Mouse (Mus musculus) gastrocnemius, adult 2 months (tissue): Measurements from ENCODE around the gene Nudt3. TPM values are rescaled to one million over a fixed set of nuclear protein-coding genes. Genes with fewer than 3 reads are reported as not detected.

Experiments
- DNase-seq: peaks from one replicate; pipeline ENCODE4 v3.0.0; 2022
- H3K27ac ChIP-seq: fragments of 200-600 bp; 2 replicates; pipeline ENCODE4 v1.8.1; 2022; ENCODE audit warnings: mild to moderate bottlenecking
- H3K4me3 ChIP-seq: fragments of 200-600 bp; 2 replicates; pipeline ENCODE4 v1.8.1; 2022; ENCODE audit warnings: mild to moderate bottlenecking, moderate library complexity
- CTCF ChIP-seq: fragments of 200-600 bp; IDR thresholded peaks from 2 replicates; pipeline ENCODE4 v1.8.1; 2022; ENCODE audit warnings: antibody characterized with exemption, mild to moderate bottlenecking, moderate library complexity
- intact Hi-C: fragments of 180-260 bp; cut with DNase I; formaldehyde crosslinking; loops from one replicate; pipeline ENCODE4 v1.15.1; 2025
- total RNA-seq, 2 experiments: library from RNA; stranded (reverse); gene quantifications; 2 replicates each; pipeline ENCODE4 v1.2.3; 2021

Gene Nudt3
- total RNA-seq, 2 experiments from 2014 or later: 222 to 261 TPM

DNA sequence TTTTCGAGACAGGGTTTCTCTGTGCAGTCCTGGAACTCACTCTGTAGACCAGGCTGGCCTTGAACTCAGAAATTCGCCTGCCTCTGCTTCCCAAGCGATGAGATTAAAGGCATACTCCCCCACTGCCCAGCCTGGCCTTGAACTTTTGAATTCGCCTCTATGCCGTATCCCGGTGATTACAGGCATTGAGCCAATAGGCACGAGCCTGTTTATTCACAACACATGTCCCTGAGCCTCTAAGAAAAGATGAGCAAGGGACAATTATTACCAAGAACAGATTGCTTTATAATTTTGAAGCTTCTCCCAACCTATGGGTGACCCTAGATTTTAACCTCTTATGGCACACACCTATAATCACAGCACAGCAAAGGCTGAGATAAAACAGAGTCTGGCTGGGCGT lies 5.1 kb upstream of the Nudt3 start:
- no peak for DNase-seq
- H3K4me3 ChIP-seq: no peak overlapping the region
- no peak for TF ChIP-seq CTCF
- H3K27ac ChIP-seq: no peak overlapping the region
- intact Hi-C loops: loop anchor here (10.0 kb wide), 1 partner anchor 424 kb away; the partner anchor contains the start of gene Lemd2

DNA sequence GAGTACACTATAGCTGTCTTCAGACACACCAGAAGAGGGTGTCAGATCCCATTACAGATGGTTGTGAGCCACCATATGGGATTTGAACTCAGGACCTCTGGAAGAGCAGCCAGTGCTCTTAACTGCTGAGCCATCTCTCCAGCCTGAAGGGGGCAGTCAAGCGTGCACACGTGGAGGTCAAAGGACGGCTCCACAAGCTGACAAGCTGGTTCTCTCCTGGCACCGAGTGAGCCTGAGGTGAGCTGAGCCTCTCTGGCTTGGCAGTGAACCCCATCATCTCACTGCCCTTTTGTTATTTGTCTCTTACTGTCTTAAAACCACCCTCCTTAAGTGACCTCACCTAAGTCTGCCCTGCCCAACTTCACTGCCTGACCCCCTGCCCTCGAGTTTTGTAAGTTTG lies 4.2 kb upstream of the Nudt3 start:
- intact Hi-C loops: loop anchor here (10.0 kb wide), 1 partner anchor 423 kb away; the partner anchor contains the start of gene Lemd2

DNA sequence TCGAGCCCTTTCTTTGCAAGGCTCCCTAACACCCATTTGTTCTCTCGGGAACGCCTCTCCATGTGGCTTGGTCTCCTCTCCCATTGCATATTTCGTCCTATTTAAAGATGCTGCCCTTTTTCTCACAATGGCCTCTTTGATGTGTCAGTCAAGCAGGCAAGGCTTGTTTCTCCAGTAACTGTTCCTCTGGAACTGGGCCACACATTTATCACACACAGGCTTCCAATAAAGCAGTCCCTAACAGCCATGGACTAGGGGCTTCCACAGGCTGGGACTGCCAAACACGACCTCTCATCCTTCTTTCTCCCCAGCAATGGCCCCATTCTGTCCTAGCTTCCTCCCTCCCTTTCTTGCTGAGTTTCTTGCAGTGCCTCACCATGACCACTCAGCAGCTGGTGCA lies 3.4 kb upstream of the Nudt3 start:
- DNase-seq: no peak
- Histone ChIP-seq H3K27ac (peak overlapping the region; percentile 38; the same call in 1 of the 2 replicates), H3K4me3 (no peak overlapping the region)
- TF ChIP-seq CTCF: no peak
- intact Hi-C loops: loop anchor here (10.0 kb wide), 1 partner anchor 422 kb away; the partner anchor contains the start of gene Lemd2

More for the DNA sequence above, 4.2 kb upstream of the Nudt3 start:
- no peak overlapping the region for H3K27ac ChIP-seq
- no peak for DNase-seq
- H3K4me3 ChIP-seq: no peak overlapping the region
- peak; percentile 14; the same call in 1 of the 2 replicates for TF ChIP-seq CTCF

DNA sequence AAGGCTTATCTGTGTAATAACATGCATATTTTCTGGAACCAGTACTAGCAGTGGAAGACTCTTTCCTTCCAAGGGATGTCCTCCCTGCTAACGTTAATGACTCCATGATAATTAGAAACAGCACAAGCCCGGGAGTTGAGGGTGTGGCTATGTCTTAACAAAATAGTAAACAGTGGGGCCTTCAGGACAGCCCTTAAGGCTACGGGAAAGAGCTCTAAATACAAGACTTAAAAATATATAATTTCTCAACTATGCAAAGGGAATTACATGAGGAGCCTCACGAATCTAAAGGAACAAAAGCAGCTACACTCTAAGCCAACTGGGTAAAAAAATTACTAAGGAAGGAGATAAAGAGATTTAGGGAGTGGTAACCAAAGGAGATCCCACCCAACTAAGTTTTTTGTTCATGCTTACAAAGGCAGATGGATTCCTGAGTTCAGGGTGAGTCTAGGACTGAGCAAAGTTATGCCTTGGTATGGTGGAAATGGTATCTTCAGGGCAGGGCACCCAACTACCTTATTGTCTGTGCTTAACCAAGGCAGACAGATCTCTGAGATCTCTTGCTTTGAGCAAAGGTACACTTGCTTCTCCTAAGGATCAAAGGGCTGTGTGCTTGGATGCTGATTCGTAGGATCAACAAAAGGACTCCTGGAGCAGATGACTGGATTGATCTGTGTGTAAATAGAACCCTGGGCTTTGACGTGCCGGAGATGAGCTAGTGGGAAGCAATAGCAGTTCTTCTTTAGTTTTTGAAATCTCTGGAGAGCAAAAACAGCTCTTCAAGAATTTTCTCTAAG lies 2.4 kb upstream of the Nudt3 start:
- intact Hi-C loops: loop anchor here (10.0 kb wide), 1 partner anchor 421 kb away; the partner anchor contains the start of gene Lemd2
- no peak for DNase-seq
- H3K4me3 ChIP-seq: no peak overlapping the region
- no peak for TF ChIP-seq CTCF
- peak overlapping the region; percentile 24; the same call in 1 of the 2 replicates for H3K27ac ChIP-seq

DNA sequence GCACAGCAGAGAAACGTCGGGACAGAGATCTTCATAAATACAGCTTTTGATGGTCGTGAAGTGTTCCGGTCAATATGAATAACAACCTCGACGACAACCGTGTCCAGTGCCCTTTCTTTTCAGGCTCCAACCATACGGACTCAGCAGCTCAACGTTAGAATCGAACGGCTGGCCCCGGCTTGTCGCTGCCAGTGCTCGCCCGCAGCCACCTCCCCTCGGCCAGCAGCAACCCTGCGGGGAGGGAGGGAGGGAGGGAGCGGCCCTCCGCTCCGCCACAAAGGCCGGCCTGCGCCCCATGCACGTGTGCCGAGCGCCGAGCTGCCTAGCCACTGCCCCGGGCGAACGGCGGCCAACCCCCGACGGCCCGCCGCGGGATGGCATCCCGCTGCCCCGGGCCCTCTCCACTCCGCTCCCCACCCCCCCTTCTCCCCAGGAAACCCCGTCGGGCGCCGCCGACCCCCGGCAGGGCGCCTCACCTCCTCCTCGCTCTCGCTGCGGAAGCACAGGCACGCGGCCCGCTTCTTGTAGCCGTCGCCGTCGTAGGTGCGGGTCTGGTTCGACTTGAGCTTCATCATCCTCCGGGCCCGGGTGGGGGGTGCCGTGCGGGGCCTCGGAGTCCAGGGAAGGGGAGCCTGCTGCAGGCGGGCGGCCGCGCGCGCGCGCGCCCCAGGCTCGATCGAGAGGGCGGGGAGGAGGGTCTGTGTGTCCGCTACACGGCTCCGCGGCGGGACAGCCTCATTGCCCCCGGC lies 510 bp downstream of the Nudt3 start:
- no peak for TF ChIP-seq CTCF
- Histone ChIP-seq H3K27ac (peak overlapping the region; percentile 99), H3K4me3 (peak overlapping the region; percentile 96)
- intact Hi-C loops: loop anchor here (2.0 to 10.0 kb wide), 3 partner anchors 20 to 418 kb away; partner anchors contain the start of gene Lemd2
- DNase-seq: peak; percentile 69

DNA sequence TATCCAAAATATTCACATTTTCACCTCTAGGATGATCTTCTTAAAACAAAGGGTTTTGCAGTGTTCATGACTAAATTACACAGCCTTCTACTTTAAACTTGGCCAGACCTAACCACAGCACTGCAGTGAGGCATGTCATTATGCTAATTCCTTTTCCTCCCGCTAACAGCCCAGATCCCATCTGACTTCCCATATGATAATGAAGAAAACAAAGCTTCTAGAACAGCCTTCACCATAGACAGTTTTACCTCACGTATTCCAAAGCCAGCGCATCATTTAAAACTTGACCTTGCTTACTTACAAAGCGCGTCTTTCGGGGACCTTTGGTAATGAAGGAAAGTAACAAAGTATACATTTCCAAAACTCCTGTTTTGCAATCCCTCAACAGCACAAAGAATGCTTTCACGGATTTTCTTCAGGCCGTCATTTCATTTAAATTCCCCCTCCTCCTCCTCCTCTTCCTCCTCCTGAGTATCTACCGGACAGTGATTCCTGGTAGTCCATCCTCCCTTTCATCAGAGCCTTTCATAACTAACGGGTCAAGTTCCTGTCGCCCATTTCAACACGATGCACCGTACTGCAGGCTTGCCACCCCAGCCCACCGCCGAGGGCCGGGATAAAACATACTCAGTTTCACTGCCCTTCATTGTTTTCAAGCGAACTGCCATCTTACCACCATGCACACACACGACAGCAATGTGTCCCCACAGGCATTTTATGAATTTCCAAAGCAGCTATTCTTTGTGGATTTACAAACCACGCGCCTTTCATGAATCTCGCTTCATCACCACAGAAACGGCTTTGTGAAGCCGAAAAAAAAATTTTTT lies 1.4 kb downstream of the Nudt3 start:
- intact Hi-C loops: loop anchor here (2.0 to 10.0 kb wide), 3 partner anchors 19 to 417 kb away; partner anchors contain the start of gene Lemd2
- Histone ChIP-seq H3K27ac (peak overlapping the region; percentile 99), H3K4me3 (peak overlapping the region; percentile 96)
- peak; percentile 51 for DNase-seq
- no peak for TF ChIP-seq CTCF

DNA sequence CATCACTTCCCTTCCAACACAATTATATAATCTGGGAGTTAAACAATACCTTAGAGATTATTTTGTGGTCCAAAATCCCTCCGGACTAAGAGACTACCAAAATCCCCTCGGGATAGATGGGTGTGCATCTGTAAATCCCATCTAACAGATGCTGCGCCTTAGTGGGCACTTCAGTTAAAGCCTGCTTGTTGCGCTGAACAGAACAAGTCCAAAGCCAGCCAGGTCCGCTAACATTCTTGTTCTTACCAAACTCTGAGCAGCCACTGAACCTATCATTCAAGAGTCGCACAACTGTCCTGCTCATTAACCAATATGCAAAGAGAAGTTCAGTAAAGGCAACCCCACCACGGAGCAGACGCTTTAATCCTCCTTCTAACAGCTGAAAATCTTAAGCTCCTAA lies 2.1 kb downstream of the Nudt3 start:
- peak overlapping the region; percentile 99 for H3K27ac ChIP-seq
- intact Hi-C loops: loop anchor here (5.0 to 10.0 kb wide), 2 partner anchors 34 to 416 kb away; partner anchors contain the start of gene Lemd2
- peak overlapping the region; percentile 96 for H3K4me3 ChIP-seq
- DNase-seq: no peak
- TF ChIP-seq CTCF: no peak

DNA sequence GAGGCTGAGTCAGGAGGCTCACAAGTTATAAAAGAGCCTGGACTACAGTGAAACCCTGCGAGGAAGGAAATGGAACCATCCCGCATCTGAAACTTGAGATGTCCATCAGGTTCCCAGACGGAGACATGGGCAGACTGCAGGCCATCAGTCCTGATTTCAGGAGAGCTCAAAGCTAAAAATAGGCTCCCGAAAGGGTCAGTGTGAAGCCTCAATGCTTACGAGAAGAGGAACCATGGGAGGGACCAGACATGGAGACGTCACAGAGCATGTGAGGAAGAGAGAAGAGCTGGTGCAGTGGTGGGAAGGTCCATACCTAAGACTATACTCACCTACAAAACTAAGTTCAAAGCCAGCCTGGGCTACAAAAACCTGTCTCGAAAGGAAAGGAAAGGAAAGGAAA lies 7.9 kb downstream of the Nudt3 start:
- TF ChIP-seq CTCF: no peak
- intact Hi-C loops: no loop called here
- H3K27ac ChIP-seq: peak overlapping the region; percentile 86

DNA sequence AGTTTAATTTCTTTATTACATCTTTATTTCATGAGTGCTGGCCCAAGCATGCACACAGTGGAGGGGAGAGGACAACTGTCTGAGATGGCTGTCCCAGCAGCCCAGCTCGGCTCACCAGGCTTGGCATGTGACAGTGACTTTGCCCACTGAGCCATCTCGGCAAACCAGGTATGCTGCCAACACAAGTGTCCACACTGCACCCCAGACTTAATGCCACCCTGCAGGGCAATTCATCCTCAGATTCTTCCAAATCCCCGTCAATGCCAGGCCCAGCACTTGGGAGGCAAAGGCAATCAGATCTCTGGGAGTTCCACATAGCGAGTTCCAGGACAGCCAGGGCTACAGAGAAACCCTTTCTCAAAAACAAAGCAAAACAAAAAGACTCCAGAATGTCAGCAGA lies 10.3 kb downstream of the Nudt3 start:
- peak; percentile 45 for DNase-seq
- intact Hi-C loops: no loop called here
- no peak for TF ChIP-seq CTCF

More for the DNA sequence above, 7.9 kb downstream of the Nudt3 start:
- no peak overlapping the region for H3K4me3 ChIP-seq
- DNase-seq: peak; percentile 59

DNA sequence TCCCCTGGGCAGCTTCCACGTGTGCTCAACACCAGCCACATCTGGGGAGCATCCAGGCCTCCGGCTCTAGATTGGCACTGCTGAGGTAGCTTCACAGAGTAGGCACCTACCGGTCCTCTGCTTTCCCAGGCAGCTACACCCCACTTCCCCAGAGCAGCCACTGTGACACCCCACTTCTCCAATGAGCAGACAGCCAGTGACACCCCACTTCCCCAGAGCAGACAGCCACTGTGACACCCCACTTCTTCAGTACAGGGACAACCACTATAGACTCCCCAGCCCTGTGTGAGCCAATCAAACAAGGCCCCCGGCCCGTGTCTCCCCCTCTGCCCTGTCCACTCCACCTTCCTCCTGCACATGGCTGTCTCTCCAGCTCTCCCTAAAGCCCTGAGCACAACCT lies 11.3 kb downstream of the Nudt3 start:
- intact Hi-C loops: no loop called here
- H3K27ac ChIP-seq: peak overlapping the region; percentile 86
- H3K4me3 ChIP-seq: no peak overlapping the region
- TF ChIP-seq CTCF: no peak
- no peak for DNase-seq

More for the DNA sequence above, 10.3 kb downstream of the Nudt3 start:
- peak overlapping the region; percentile 86 for H3K27ac ChIP-seq
- H3K4me3 ChIP-seq: no peak overlapping the region

DNA sequence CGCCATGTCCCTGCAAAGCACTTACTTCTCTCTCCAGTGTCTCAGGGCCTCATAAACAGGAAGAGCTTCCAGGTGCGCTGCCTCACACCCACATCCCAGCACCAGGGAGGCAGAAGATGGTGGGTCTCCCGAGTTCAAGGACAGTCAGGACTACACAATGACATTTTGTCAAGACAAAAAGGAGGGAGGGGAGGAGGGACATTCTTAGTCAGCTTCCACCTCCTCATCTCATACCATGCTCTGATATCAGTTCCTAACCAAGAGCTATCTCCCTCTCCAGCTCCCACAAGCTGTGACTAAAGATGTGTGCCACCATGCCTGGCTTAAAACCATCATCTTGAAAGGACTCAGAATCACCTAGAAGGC lies 11.8 kb downstream of the Nudt3 start:
- no peak for DNase-seq
- Histone ChIP-seq H3K4me3 (no peak overlapping the region), H3K27ac (peak overlapping the region; percentile 86)
- intact Hi-C loops: no loop called here
- no peak for TF ChIP-seq CTCF
